Mouse (Mus musculus): Measurements from ENCODE around the gene Pard3b.

DNA sequence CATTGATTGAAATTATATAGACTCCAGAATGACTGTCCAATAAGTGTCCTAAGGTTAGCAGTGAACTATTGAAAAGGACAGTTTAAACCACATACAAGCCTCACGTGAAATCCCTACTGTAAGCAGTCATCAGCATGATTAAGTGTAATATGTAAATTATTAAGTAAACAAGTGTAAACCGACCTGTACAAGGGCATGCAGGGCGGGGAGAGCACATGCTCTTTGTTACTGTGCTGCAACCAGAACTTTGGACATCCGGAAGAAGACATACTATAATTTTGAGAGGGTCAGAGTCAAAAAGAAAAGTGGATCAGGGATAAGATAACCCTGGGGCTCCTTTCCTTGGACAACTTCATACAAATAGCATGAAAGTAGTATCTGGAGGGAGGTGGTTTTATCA lies 749.4 kb downstream of the Pard3b start:
- TF ChIP-seq POLR2A (IDR thresholded peaks at IDR 0.05; ENCODE audit: insufficient read depth, low read depth, low read length), result no peak
- TF ChIP-seq CTCF (IDR thresholded peaks at IDR 0.05), result no peak
- TF ChIP-seq EP300 (IDR thresholded peaks at IDR 0.05; ENCODE audit: insufficient read depth, low read depth, low read length), result no peak
